Mouse (Mus musculus) myocyte (in vitro differentiated cells): ENCODE data around the gene Ganab. TPM values are rescaled to one million over a fixed set of nuclear protein-coding genes. Genes with fewer than 3 reads are reported as not detected.

Source experiments
- H3K27me3 ChIP-seq: one replicate; pipeline ENCODE4 v1.6.1; 2011; ENCODE audit not compliant: control insufficient read depth, insufficient read depth, insufficient read length
- H3K36me3 ChIP-seq: one replicate; pipeline ENCODE4 v1.6.1; 2011; ENCODE audit not compliant: control insufficient read depth, insufficient read depth
- H3K4me2 ChIP-seq: one replicate; pipeline ENCODE4 v1.6.1; 2011; ENCODE audit warnings: low read depth, control low read depth
- H3K4me3 ChIP-seq: one replicate; pipeline ENCODE4 v1.5.1; 2011; ENCODE audit warnings: mild to moderate bottlenecking, control low read depth, moderate library complexity
- H3K79me2 ChIP-seq: one replicate; pipeline ENCODE4 v1.6.1; 2011; ENCODE audit not compliant: control insufficient read depth, insufficient read depth
- H3ac ChIP-seq: one replicate; pipeline ENCODE4 v1.6.1; 2011; ENCODE audit not compliant: control insufficient read depth, insufficient read length
- CEBPB ChIP-seq: IDR thresholded peaks from 2 replicates; pipeline ENCODE4 v1.6.1; 2011; ENCODE audit warnings: mild to moderate bottlenecking, moderate library complexity; ENCODE audit not compliant: poor library complexity, insufficient read depth, severe bottlenecking
- E2F4 ChIP-seq: IDR thresholded peaks from one replicate; pipeline ENCODE4 v1.6.1; 2011; ENCODE audit warnings: mild to moderate bottlenecking, control low read depth, moderate library complexity; ENCODE audit not compliant: insufficient read depth
- MAX ChIP-seq: IDR thresholded peaks from one replicate; pipeline ENCODE4 v1.6.1; 2011; ENCODE audit warnings: low read depth, mild to moderate bottlenecking, control low read depth
- MYOD1 ChIP-seq, 3 experiments: IDR thresholded peaks; one replicate each; pipeline ENCODE4 v1.6.1; 2011; ENCODE audit warnings: control low read depth in 2 of 3, low read depth in 2 of 3, mild to moderate bottlenecking in 2 of 3, moderate library complexity in 1 of 3; ENCODE audit not compliant: insufficient read length in 2 of 3, control insufficient read depth in 1 of 3
- MYOG ChIP-seq, 3 experiments: IDR thresholded peaks; one replicate each; pipeline ENCODE4 v1.6.1; 2011; ENCODE audit warnings: control low read depth in 2 of 3, low read depth in 2 of 3, mild to moderate bottlenecking in 2 of 3; ENCODE audit not compliant: insufficient read length in 2 of 3, control insufficient read depth in 1 of 3, insufficient read depth in 1 of 3
- POLR2A ChIP-seq: IDR thresholded peaks from one replicate; pipeline ENCODE4 v1.6.1; 2011; ENCODE audit warnings: low read depth, mild to moderate bottlenecking, control low read depth, moderate library complexity; ENCODE audit not compliant: insufficient read length
- POLR2AphosphoS2 ChIP-seq: IDR thresholded peaks from one replicate; pipeline ENCODE4 v1.6.1; 2011; ENCODE audit warnings: low read depth, control low read depth; ENCODE audit not compliant: insufficient read length
- REST ChIP-seq: IDR thresholded peaks from one replicate; pipeline ENCODE4 v1.6.1; 2011; ENCODE audit warnings: mild to moderate bottlenecking, control low read depth, moderate library complexity; ENCODE audit not compliant: insufficient read depth, insufficient read length
- SRF ChIP-seq: IDR thresholded peaks from one replicate; pipeline ENCODE4 v1.6.1; 2011; ENCODE audit warnings: low read depth; ENCODE audit not compliant: control insufficient read depth, insufficient read length
- TCF12 ChIP-seq: IDR thresholded peaks from one replicate; pipeline ENCODE4 v1.6.1; 2011; ENCODE audit warnings: mild to moderate bottlenecking, control low read depth; ENCODE audit not compliant: poor library complexity, insufficient read depth, severe bottlenecking
- TCF3 ChIP-seq: IDR thresholded peaks from one replicate; pipeline ENCODE4 v1.6.1; 2011; ENCODE audit warnings: low read depth, control low read depth; ENCODE audit not compliant: insufficient read length
- USF1 ChIP-seq: IDR thresholded peaks from one replicate; pipeline ENCODE4 v1.6.1; 2011; ENCODE audit warnings: low read depth, mild to moderate bottlenecking, control low read depth, moderate library complexity
- polyA plus RNA-seq: library from polyadenylated mRNA; unstranded; fragments of >200 nt; fragmentation: generic; extraction: Trizol; gene quantifications from one replicate; pipeline ENCODE4 v1.2.1, GENCODE M21; 2012; ENCODE audit warnings: missing spikeins

Ganab gene
- polyA plus RNA-seq, 1 experiment, result 109 TPM

- Histone ChIP-seq H3K4me2 (peak overlapping the region; percentile 93), H3K79me2 (no peaks in the 10 kb centered on the region), H3K4me3 (peak overlapping the region; percentile 72), H3ac (peak overlapping the region; percentile 31), H3K27me3 (no peaks in the 10 kb centered on the region), H3K36me3 (peaks cover 9% of the 10 kb centered on the region)
- TF ChIP-seq MYOD1 (IDR thresholded peaks at IDR 0.05; ENCODE audit: control insufficient read depth in 1 of 3, insufficient read length in 2 of 3, low read depth in 2 of 3) (no peak), CEBPB (no peak), SRF (no peak), USF1 (no peak), MAX (no peak), POLR2A (no peak), E2F4 (no peak), TCF3 (no peak), REST (no peak), POLR2AphosphoS2 (no peak), TCF12 (no peak), MYOG (IDR thresholded peaks at IDR 0.05; ENCODE audit: control insufficient read depth in 1 of 3, insufficient read depth in 1 of 3, insufficient read length in 2 of 3, low read depth in 2 of 3) (no peak)
These were observed 16.9 kb upstream of the Ganab start for GRCm38 (mm10) chr19:8881034-8881392.

- TF ChIP-seq CEBPB, result no peak
- no peak within 1 kb of the TSS for H3K4me3 ChIP-seq
- no peak within 1 kb of the TSS for H3ac ChIP-seq
- H3K4me2 ChIP-seq, result no peak within 1 kb of the TSS
- no peaks in the 10 kb centered on the region for H3K36me3 ChIP-seq
- H3K27me3 ChIP-seq, result no peaks in the 10 kb centered on the region
- peaks cover 3% of the 10 kb centered on the region for H3K79me2 ChIP-seq
These were observed 14.3 kb upstream of the Ganab start, which contains the start of the genes Lbhd1 and Gm49403 for GRCm38 (mm10) chr19:8883616-8884015. TSS of gene Lbhd1 (plus strand) at chr19:8883732. TSS of gene Gm49403 (plus strand) at chr19:8883930.

- Histone ChIP-seq H3K27me3 (no peaks in the 10 kb centered on the region), H3K36me3 (no peaks in the 10 kb centered on the region), H3K4me2 (peak overlapping the region; percentile 95), H3ac (no peak overlapping the region), H3K4me3 (peak overlapping the region; percentile 53), H3K79me2 (peaks cover 23% of the 10 kb centered on the region)
- TF ChIP-seq POLR2A (no peak), CEBPB (no peak), REST (no peak), MYOD1 (IDR thresholded peaks at IDR 0.05; ENCODE audit: control insufficient read depth in 1 of 3, insufficient read length in 2 of 3, low read depth in 2 of 3) (no peak), MYOG (IDR thresholded peaks at IDR 0.05; ENCODE audit: control insufficient read depth in 1 of 3, insufficient read depth in 1 of 3, insufficient read length in 2 of 3, low read depth in 2 of 3) (no peak)
These were observed 10.8 kb upstream of the Ganab start for GRCm38 (mm10) chr19:8886916-8887584.

- Histone ChIP-seq H3K27me3 (no peaks in the 10 kb centered on the region), H3K4me2 (peak overlapping the region; percentile 95), H3K79me2 (peaks cover 23% of the 10 kb centered on the region), H3K36me3 (no peaks in the 10 kb centered on the region), H3ac (peak overlapping the region; percentile 6), H3K4me3 (peak overlapping the region; percentile 53)
- no peak for TF ChIP-seq E2F4
- TF ChIP-seq USF1, result no peak
- TF ChIP-seq MYOD1 (IDR thresholded peaks at IDR 0.05; ENCODE audit: control insufficient read depth in 1 of 3, insufficient read length in 2 of 3, low read depth in 2 of 3), result no peak
- TF ChIP-seq POLR2AphosphoS2, result no peak
- no peak for TF ChIP-seq REST
- no peak for TF ChIP-seq TCF12
- no peak for TF ChIP-seq SRF
These were observed 10.0 kb upstream of the Ganab start for GRCm38 (mm10) chr19:8887585-8888463.
